Mouse (Mus musculus) fibroblast of lung, adult 2 months (primary cell): ENCODE measurements around the gene 4930503B20Rik.

Source experiments
- DNase-seq: peaks from one replicate; pipeline ENCODE4 v3.0.0-alpha.2; 2011; ENCODE audit warnings: low read depth

The 4930503B20Rik gene

DNA sequence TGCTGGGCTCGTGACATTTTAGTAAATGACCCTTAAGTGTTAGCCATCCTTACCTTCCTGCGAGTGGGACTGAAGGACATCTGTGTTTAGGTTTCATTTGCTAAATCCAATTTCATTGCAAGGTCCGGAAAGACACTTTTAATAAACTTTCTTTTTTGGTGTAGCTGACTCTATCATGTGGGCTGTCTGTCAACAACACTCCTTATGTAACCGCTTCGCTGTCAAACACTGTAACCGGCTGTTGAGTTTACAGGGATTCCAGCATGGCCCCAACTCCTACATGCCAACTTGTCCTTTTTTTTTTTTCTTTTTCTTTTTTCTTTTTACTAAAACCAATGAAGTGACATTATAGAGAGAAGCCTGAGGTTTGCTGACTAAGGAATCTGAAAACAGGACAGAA lies 52.7 kb downstream of the 4930503B20Rik start:
- DNase-seq = no peak

DNA sequence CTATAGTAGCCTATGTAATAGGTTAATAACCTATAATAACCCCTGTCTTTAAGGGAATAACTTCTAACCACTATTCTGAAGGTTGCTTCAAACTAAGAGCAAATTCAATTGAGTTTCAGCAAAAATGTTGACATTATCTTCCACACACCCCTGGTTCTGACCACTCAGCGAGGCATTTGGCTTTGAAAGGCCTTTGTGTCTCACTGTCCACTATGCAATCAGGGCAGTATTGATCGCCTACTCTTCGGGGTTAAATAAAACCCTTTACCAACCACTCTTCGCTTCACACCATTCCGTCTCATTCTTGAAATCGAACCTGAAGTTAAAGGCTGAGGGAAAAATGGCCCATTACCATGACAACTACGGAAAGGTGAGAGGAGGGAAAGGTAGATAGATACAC lies 54.3 kb downstream of the 4930503B20Rik start:
- no peak for DNase-seq

DNA sequence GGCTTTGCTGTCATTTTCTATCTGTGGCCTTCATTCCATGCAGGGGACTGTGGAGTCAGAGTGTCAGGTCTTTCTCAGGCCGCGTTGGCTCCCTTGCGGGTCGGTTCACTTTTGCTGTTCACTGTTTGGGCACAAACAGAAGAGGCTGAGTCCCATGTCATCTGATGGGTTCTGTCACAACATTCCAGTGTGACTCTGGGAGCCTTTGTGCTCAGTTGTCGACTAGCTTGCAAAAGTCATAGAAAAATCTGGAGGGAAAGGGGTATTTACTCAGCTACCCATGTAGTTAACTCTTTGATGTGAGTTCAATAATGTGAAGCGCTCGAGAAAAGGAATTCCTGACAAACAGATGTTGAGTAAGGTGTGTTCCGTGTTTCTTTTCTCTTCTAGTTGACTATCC lies 54.7 kb downstream of the 4930503B20Rik start:
- no peak for DNase-seq

DNA sequence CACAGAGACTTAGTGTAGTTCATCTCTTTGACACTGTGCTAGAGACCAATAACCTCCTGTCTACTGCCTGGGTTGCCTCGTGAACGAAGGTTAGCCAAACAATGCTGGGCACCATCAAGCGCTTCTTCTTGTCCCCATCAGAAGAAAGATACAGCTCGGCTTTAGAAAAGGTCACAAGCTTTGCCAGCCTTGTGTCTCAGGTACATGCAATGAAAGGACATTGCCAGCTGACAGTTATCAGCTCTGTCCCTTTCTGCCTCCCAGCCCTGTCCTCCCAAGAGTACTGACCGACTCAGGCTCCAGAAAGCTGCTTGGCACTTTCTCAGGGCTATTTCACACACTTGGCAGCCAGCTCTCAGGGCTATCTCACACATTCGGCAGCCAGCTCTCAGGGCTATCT lies 55.7 kb downstream of the 4930503B20Rik start:
- DNase-seq = no peak
